Mouse (Mus musculus) embryonic fibroblast, embryonic 13.5 days (primary cell): ENCODE measurements around the gene Armc3.

Source experiments
- CTCF ChIP-seq: IDR thresholded peaks from 2 replicates; pipeline ENCODE4 v1.5.1; 2011; ENCODE audit warnings: mild to moderate bottlenecking, control low read depth, low read length, moderate library complexity, borderline replicate concordance; ENCODE audit not compliant: insufficient read depth
- POLR2A ChIP-seq: IDR thresholded peaks from 2 replicates; pipeline ENCODE4 v1.6.1; 2011; ENCODE audit warnings: low read depth, mild to moderate bottlenecking, control low read depth, low read length, moderate library complexity

DNA sequence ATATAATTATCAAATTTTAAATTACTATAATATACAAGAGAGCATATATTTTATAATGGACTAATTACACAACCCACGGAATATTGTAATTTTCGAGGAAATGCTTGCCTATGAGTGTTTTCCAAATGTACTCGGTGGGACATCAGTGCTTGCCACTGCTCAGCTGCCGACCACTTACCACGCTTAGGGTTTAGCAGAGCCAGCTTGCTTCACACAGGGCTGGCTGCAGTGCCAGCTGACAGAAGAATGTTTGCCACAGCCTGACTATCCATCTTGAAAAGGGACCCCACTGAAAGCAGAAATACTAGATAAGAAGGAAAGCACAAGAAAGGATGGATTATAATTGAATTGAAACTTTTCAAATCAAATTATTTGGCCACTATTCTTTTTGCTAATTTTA lies 39.6 kb upstream of the Armc3 start:
- TF ChIP-seq POLR2A (no peak), CTCF (no peak)
